Mouse (Mus musculus): ENCODE results near the gene Kcna7. TPM values are rescaled to one million over a fixed set of nuclear protein-coding genes. Genes with fewer than 3 reads are reported as not detected.

Kcna7 gene
- total and polyA plus RNA-seq, 2 experiments from 2014 or later: 0.52 TPM; not detected in 1

GRCm38 (mm10) chr7:45369836-45370474, 35.5 kb upstream of the Kcna7 start:
- DNase-seq (ENCODE audit: low spot score) (peak; percentile 47), ATAC-seq (no peak; the same call in 1 of the 2 replicates)
- Histone ChIP-seq H3K27ac (peak overlapping the region; percentile 49), H3K4me1 (ENCODE audit: insufficient read depth, low read length) (peaks cover 7% of the 10 kb centered on the region), H3K9ac (replicated peaks; ENCODE audit: low read length) (peak overlapping the region; percentile 48), H3K4me2 (ENCODE audit: low read depth, low read length) (peak overlapping the region; percentile 76), H3K36me3 (ENCODE audit: insufficient read depth, low read length) (no peaks in the 10 kb centered on the region; the same call in 1 of the 2 replicates), H3K27me3 (ENCODE audit: insufficient read depth, low read length) (no peaks in the 10 kb centered on the region), H3K4me3 (ENCODE audit: low read length) (peak overlapping the region; percentile 50), H3K9me3 (ENCODE audit: low read length) (no peaks in the 10 kb centered on the region)
- 10% methylated on average over 44 of the region's 52 CpGs for WGBS
- no peak for TF ChIP-seq CTCF (IDR thresholded peaks at IDR 0.05; ENCODE audit: low read depth)

DNA sequence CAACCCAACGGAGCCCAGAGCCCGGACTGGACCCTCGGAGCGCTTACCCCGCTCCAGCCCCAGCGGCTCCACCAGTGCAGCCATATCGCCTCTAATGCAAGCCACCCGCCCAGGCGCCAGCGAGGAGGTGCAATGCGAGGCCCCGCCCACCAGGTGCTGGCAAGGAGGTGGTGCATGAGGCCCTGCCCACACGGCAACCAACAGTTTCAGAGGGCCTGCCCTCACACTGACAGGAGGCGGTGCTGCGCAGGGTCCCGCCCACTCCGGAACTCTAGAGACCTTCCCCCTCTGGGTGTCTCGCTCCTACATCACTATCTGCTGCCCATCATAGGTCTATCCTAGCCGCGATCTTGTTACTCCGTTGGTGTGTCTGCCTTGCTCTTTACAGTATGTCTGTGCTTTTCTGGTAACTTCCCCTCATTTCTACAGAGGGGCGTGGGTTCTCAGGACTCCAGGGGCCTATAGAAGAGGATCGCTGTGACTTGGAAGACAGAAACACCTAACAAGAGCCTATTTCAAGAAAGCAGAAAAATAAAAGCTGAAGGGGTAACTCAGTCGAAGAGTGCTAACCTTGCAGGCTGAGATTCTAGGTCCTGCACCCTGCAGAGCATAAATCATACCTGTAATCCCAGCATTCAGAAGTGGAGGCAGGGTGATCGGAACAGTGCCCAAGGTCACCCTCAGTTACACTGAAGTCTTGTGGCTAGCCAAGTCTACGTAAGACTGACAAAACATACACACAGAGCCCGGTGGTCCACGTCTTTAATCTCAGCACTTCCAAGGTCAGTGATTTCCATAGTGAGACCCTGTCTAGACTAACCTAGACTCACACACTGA, 34.8 kb upstream of the Kcna7 start, which contains the start of gene Lin7b:
Lin7b (minus strand) TSS at position 109 of the 837 bp plus-strand sequence.
- TF ChIP-seq CTCF (IDR thresholded peaks at IDR 0.05; ENCODE audit: low read depth): peak; percentile 48
- Histone ChIP-seq H3K9ac (replicated peaks; ENCODE audit: low read length) (peak within 1 kb of the TSS; percentile 48), H3K36me3 (ENCODE audit: insufficient read depth, low read length) (peaks cover 5% of the 10 kb centered on the region), H3K4me1 (ENCODE audit: insufficient read depth, low read length) (peaks cover 4% of the 10 kb centered on the region; the same call in 1 of the 2 replicates), H3K4me3 (ENCODE audit: low read length) (peak within 1 kb of the TSS; percentile 50), H3K27me3 (ENCODE audit: insufficient read depth, low read length) (no peaks in the 10 kb centered on the region), H3K4me2 (ENCODE audit: low read depth, low read length) (peak within 1 kb of the TSS; percentile 76), H3K9me3 (ENCODE audit: low read length) (no peaks in the 10 kb centered on the region), H3K27ac (peak within 1 kb of the TSS; percentile 49)
- DNase-seq (ENCODE audit: low spot score) (peak; percentile 89), ATAC-seq (peak; percentile 54)
- 10% methylated on average over 28 of the region's 28 CpGs for WGBS

- ATAC-seq (no peak), DNase-seq (ENCODE audit: low spot score) (no peak)
- peaks cover 4% of the 10 kb centered on the region; the same call in 1 of the 2 replicates for H3K4me1 ChIP-seq (ENCODE audit: insufficient read depth, low read length)
- no peaks in the 10 kb centered on the region for H3K9me3 ChIP-seq (ENCODE audit: low read length)
- no peak overlapping the region for H3K27ac ChIP-seq
- no peak overlapping the region for H3K4me2 ChIP-seq (ENCODE audit: low read depth, low read length)
- peaks cover 21% of the 10 kb centered on the region for H3K36me3 ChIP-seq (ENCODE audit: insufficient read depth, low read length)
- H3K4me3 ChIP-seq (ENCODE audit: low read length): no peak overlapping the region
- H3K9ac ChIP-seq (replicated peaks; ENCODE audit: low read length): no peak overlapping the region
- H3K27me3 ChIP-seq (ENCODE audit: insufficient read depth, low read length): no peaks in the 10 kb centered on the region
- 82% methylated on average over 5 of the region's 5 CpGs for WGBS
- no peak for TF ChIP-seq CTCF (IDR thresholded peaks at IDR 0.05; ENCODE audit: low read depth)
Observed at GRCm38 (mm10) chr7:45372371-45372770, 33.1 kb upstream of the Kcna7 start.

DNA sequence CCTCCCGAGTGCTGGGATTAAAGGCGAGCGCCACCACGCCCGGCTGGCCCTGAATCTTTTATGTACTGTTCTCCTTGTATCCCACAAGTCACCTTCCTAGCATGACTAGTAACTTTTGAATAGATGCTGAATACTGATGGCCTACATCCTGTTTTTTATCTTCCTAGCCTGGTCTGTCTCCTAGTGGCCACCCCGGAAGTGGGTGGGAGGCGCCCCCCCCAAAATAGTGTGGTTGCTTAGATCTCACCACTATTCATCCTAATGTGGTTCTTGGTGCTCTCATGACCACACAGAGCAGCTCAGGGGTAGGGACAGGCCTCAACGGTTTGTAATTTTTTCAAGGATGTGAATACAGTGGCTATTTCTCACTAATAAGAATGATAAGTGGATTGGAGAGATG, 30.8 kb upstream of the Kcna7 start:
- no peak for DNase-seq (ENCODE audit: low spot score)
- H3K4me1 ChIP-seq (ENCODE audit: insufficient read depth, low read length): peaks cover 4% of the 10 kb centered on the region; the same call in 1 of the 2 replicates
- no peaks in the 10 kb centered on the region for H3K27me3 ChIP-seq (ENCODE audit: insufficient read depth, low read length)
- ATAC-seq: no peak
- peaks cover 34% of the 10 kb centered on the region for H3K36me3 ChIP-seq (ENCODE audit: insufficient read depth, low read length)
- 96% methylated on average over 8 of the region's 8 CpGs for WGBS
- no peak for TF ChIP-seq CTCF (IDR thresholded peaks at IDR 0.05; ENCODE audit: low read depth)
- no peak overlapping the region for H3K27ac ChIP-seq
- H3K9ac ChIP-seq (replicated peaks; ENCODE audit: low read length): no peak overlapping the region
- no peak overlapping the region for H3K4me3 ChIP-seq (ENCODE audit: low read length)
- H3K4me2 ChIP-seq (ENCODE audit: low read depth, low read length): no peak overlapping the region
- H3K9me3 ChIP-seq (ENCODE audit: low read length): no peaks in the 10 kb centered on the region

DNA sequence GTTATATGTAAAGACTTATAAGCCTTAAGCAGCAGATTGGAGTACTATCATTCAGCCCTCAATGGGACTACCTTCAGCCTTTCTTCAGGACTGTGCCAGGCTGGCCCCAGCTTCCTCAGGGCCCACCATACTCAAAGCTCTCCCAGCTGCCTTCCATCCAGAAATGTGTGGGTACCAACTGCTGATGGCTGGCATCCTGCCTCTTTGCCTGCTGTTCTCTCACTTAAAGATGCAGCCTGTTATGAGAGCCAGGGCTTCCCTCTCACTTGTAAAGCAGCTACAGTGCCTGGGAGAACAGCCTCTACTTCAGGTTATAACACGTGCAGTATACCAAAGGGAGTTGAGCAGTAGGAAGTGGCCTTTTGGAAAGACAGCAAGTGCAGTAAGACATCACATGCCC, 29.4 kb upstream of the Kcna7 start:
- no peak overlapping the region for H3K27ac ChIP-seq
- no peaks in the 10 kb centered on the region for H3K4me1 ChIP-seq (ENCODE audit: insufficient read depth, low read length)
- peaks cover 46% of the 10 kb centered on the region for H3K36me3 ChIP-seq (ENCODE audit: insufficient read depth, low read length)
- no peaks in the 10 kb centered on the region for H3K27me3 ChIP-seq (ENCODE audit: insufficient read depth, low read length)
- H3K4me3 ChIP-seq (ENCODE audit: low read length): no peak overlapping the region
- no peaks in the 10 kb centered on the region for H3K9me3 ChIP-seq (ENCODE audit: low read length)
- DNase-seq (ENCODE audit: low spot score) (no peak), ATAC-seq (no peak)
- 84% methylated on average over 1 of the region's 1 CpGs for WGBS
- no peak overlapping the region for H3K4me2 ChIP-seq (ENCODE audit: low read depth, low read length)
- no peak for TF ChIP-seq CTCF (IDR thresholded peaks at IDR 0.05; ENCODE audit: low read depth)
- H3K9ac ChIP-seq (replicated peaks; ENCODE audit: low read length): no peak overlapping the region

DNA sequence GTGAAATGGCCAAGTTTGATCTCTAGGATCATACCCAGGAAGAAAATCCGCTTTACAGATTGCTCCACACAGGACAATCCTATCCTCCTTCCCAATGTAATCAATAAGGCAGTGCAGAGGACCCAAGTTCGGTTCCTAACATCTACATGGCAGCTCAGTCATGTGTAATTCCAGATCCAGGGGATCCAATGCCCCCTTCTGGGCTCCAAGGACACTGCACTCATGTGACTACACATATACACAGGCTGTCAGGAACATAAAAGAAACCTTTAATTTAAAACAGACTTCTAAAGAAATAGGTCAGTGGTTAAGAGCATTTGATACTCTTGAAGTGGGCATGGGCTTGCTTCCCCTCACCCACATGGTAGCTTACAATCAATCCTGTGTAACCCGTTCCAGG, 19.4 kb upstream of the Kcna7 start:
- 97% methylated on average over 3 of the region's 3 CpGs for WGBS
- Histone ChIP-seq H3K36me3 (ENCODE audit: insufficient read depth, low read length) (peaks cover 95% of the 10 kb centered on the region), H3K9me3 (ENCODE audit: low read length) (no peaks in the 10 kb centered on the region), H3K9ac (replicated peaks; ENCODE audit: low read length) (no peak overlapping the region), H3K4me1 (ENCODE audit: insufficient read depth, low read length) (no peaks in the 10 kb centered on the region), H3K4me3 (ENCODE audit: low read length) (no peak overlapping the region), H3K27ac (no peak overlapping the region), H3K27me3 (ENCODE audit: insufficient read depth, low read length) (no peaks in the 10 kb centered on the region), H3K4me2 (ENCODE audit: low read depth, low read length) (no peak overlapping the region)
- ATAC-seq (no peak), DNase-seq (ENCODE audit: low spot score) (peak; percentile 20)
- peak; percentile 35 for TF ChIP-seq CTCF (IDR thresholded peaks at IDR 0.05; ENCODE audit: low read depth)

Data from hindbrain, postnatal 0 days (tissue).